Mouse (Mus musculus): Measurements from ENCODE around the gene Sptbn2. TPM values are rescaled to one million over a fixed set of nuclear protein-coding genes. Genes with fewer than 3 reads are reported as not detected.
A peak's percentile ranks its signal among the peaks of the same experiment; 100 is the strongest.

Sptbn2 gene
- polyA plus RNA-seq, 1 experiment from 2014 or later = 3.2 TPM

GRCm38 (mm10) chr19:4743524-4743923 lies 32.6 kb downstream of the Sptbn2 start:
- 40% methylated on average over 5 of the region's 5 CpGs for WGBS
- Histone ChIP-seq H3K36me3 (ENCODE audit: insufficient read depth, low read length) (no peaks in the 10 kb centered on the region), H3K9ac (replicated peaks; ENCODE audit: low read length) (no peak overlapping the region), H3K4me1 (ENCODE audit: insufficient read depth, low read length) (no peaks in the 10 kb centered on the region), H3K27ac (ENCODE audit: low read length) (no peak overlapping the region), H3K4me3 (ENCODE audit: low read length) (no peak overlapping the region), H3K27me3 (ENCODE audit: insufficient read depth, low read length) (no peaks in the 10 kb centered on the region), H3K4me2 (replicated peaks; ENCODE audit: low read depth, low read length) (no peak overlapping the region), H3K9me3 (ENCODE audit: low read length) (no peaks in the 10 kb centered on the region)
- no peak for ATAC-seq (ENCODE audit: low FRiP score, low TSS enrichment)

GRCm38 (mm10) chr19:4744026-4744425 lies 33.1 kb downstream of the Sptbn2 start:
- no peak overlapping the region for H3K9ac ChIP-seq (replicated peaks; ENCODE audit: low read length)
- no peak overlapping the region for H3K27ac ChIP-seq (ENCODE audit: low read length)
- no peaks in the 10 kb centered on the region for H3K4me1 ChIP-seq (ENCODE audit: insufficient read depth, low read length)
- no peak overlapping the region for H3K4me2 ChIP-seq (replicated peaks; ENCODE audit: low read depth, low read length)
- no peak for ATAC-seq (ENCODE audit: low FRiP score, low TSS enrichment)
- H3K4me3 ChIP-seq (ENCODE audit: low read length) = no peak overlapping the region
- no peaks in the 10 kb centered on the region for H3K27me3 ChIP-seq (ENCODE audit: insufficient read depth, low read length)
- no peaks in the 10 kb centered on the region for H3K36me3 ChIP-seq (ENCODE audit: insufficient read depth, low read length)
- no peaks in the 10 kb centered on the region for H3K9me3 ChIP-seq (ENCODE audit: low read length)
- 74% methylated on average over 14 of the region's 14 CpGs for WGBS

GRCm38 (mm10) chr19:4745057-4745456 lies 34.1 kb downstream of the Sptbn2 start:
- no peak overlapping the region for H3K27ac ChIP-seq (ENCODE audit: low read length)
- no peaks in the 10 kb centered on the region for H3K27me3 ChIP-seq (ENCODE audit: insufficient read depth, low read length)
- H3K4me3 ChIP-seq (ENCODE audit: low read length) = no peak overlapping the region
- no peak overlapping the region for H3K9ac ChIP-seq (replicated peaks; ENCODE audit: low read length)
- no peak for ATAC-seq (ENCODE audit: low FRiP score, low TSS enrichment)
- H3K9me3 ChIP-seq (ENCODE audit: low read length) = no peaks in the 10 kb centered on the region
- WGBS = 49% methylated on average over 9 of the region's 9 CpGs
- H3K4me2 ChIP-seq (replicated peaks; ENCODE audit: low read depth, low read length) = no peak overlapping the region
- H3K36me3 ChIP-seq (ENCODE audit: insufficient read depth, low read length) = no peaks in the 10 kb centered on the region
- no peaks in the 10 kb centered on the region for H3K4me1 ChIP-seq (ENCODE audit: insufficient read depth, low read length)

GRCm38 (mm10) chr19:4745681-4746080 lies 34.7 kb downstream of the Sptbn2 start:
- H3K36me3 ChIP-seq (ENCODE audit: insufficient read depth, low read length) = no peaks in the 10 kb centered on the region
- H3K9me3 ChIP-seq (ENCODE audit: low read length) = no peaks in the 10 kb centered on the region
- no peak overlapping the region for H3K9ac ChIP-seq (replicated peaks; ENCODE audit: low read length)
- ATAC-seq (ENCODE audit: low FRiP score, low TSS enrichment) = no peak
- no peak overlapping the region for H3K4me3 ChIP-seq (ENCODE audit: low read length)
- no peak overlapping the region for H3K4me2 ChIP-seq (replicated peaks; ENCODE audit: low read depth, low read length)
- WGBS = 94% methylated on average over 10 of the region's 10 CpGs
- no peaks in the 10 kb centered on the region for H3K4me1 ChIP-seq (ENCODE audit: insufficient read depth, low read length)
- no peaks in the 10 kb centered on the region for H3K27me3 ChIP-seq (ENCODE audit: insufficient read depth, low read length)
- H3K27ac ChIP-seq (ENCODE audit: low read length) = no peak overlapping the region

- Histone ChIP-seq H3K9me3 (ENCODE audit: low read length) (no peaks in the 10 kb centered on the region), H3K9ac (replicated peaks; ENCODE audit: low read length) (no peak overlapping the region), H3K4me3 (ENCODE audit: low read length) (no peak overlapping the region), H3K27ac (ENCODE audit: low read length) (no peak overlapping the region), H3K27me3 (ENCODE audit: insufficient read depth, low read length) (no peaks in the 10 kb centered on the region), H3K4me1 (ENCODE audit: insufficient read depth, low read length) (no peaks in the 10 kb centered on the region), H3K36me3 (ENCODE audit: insufficient read depth, low read length) (no peaks in the 10 kb centered on the region), H3K4me2 (replicated peaks; ENCODE audit: low read depth, low read length) (no peak overlapping the region)
- WGBS = 76% methylated on average over 14 of the region's 14 CpGs
- ATAC-seq (ENCODE audit: low FRiP score, low TSS enrichment) = no peak
These were observed 35.6 kb downstream of the Sptbn2 start for GRCm38 (mm10) chr19:4746611-4747010.

- no peaks in the 10 kb centered on the region for H3K36me3 ChIP-seq (ENCODE audit: insufficient read depth, low read length)
- H3K4me3 ChIP-seq (ENCODE audit: low read length) = no peak overlapping the region
- ATAC-seq (ENCODE audit: low FRiP score, low TSS enrichment) = no peak
- no peak overlapping the region; the same call in 1 of the 2 replicates for H3K9ac ChIP-seq (replicated peaks; ENCODE audit: low read length)
- 89% methylated on average over 9 of the region's 9 CpGs for WGBS
- no peak overlapping the region for H3K4me2 ChIP-seq (replicated peaks; ENCODE audit: low read depth, low read length)
- no peaks in the 10 kb centered on the region for H3K4me1 ChIP-seq (ENCODE audit: insufficient read depth, low read length)
- H3K27me3 ChIP-seq (ENCODE audit: insufficient read depth, low read length) = no peaks in the 10 kb centered on the region
- H3K9me3 ChIP-seq (ENCODE audit: low read length) = no peaks in the 10 kb centered on the region
- no peak overlapping the region for H3K27ac ChIP-seq (ENCODE audit: low read length)
These were observed 36.8 kb downstream of the Sptbn2 start for GRCm38 (mm10) chr19:4747631-4748312.

- Histone ChIP-seq H3K4me3 (ENCODE audit: low read length) (no peak overlapping the region), H3K9ac (replicated peaks; ENCODE audit: low read length) (no peak overlapping the region), H3K36me3 (ENCODE audit: insufficient read depth, low read length) (no peaks in the 10 kb centered on the region), H3K4me2 (replicated peaks; ENCODE audit: low read depth, low read length) (no peak overlapping the region), H3K27me3 (ENCODE audit: insufficient read depth, low read length) (no peaks in the 10 kb centered on the region), H3K9me3 (ENCODE audit: low read length) (no peaks in the 10 kb centered on the region), H3K27ac (ENCODE audit: low read length) (no peak overlapping the region), H3K4me1 (ENCODE audit: insufficient read depth, low read length) (no peaks in the 10 kb centered on the region)
- no peak for ATAC-seq (ENCODE audit: low FRiP score, low TSS enrichment)
- 78% methylated on average over 10 of the region's 10 CpGs for WGBS
These were observed 37.5 kb downstream of the Sptbn2 start for GRCm38 (mm10) chr19:4748493-4748892.

- Histone ChIP-seq H3K9ac (replicated peaks; ENCODE audit: low read length) (no peak overlapping the region), H3K4me1 (ENCODE audit: insufficient read depth, low read length) (no peaks in the 10 kb centered on the region), H3K27me3 (ENCODE audit: insufficient read depth, low read length) (no peaks in the 10 kb centered on the region), H3K4me2 (replicated peaks; ENCODE audit: low read depth, low read length) (no peak overlapping the region), H3K36me3 (ENCODE audit: insufficient read depth, low read length) (no peaks in the 10 kb centered on the region), H3K4me3 (ENCODE audit: low read length) (no peak overlapping the region), H3K27ac (ENCODE audit: low read length) (no peak overlapping the region), H3K9me3 (ENCODE audit: low read length) (no peaks in the 10 kb centered on the region)
- no peak for ATAC-seq (ENCODE audit: low FRiP score, low TSS enrichment)
- 86% methylated on average over 6 of the region's 6 CpGs for WGBS
These were observed 39.0 kb downstream of the Sptbn2 start for GRCm38 (mm10) chr19:4749975-4750374.

GRCm38 (mm10) chr19:4755565-4756192 lies 44.7 kb downstream of the Sptbn2 start:
- peak; percentile 69 for ATAC-seq (ENCODE audit: low FRiP score, low TSS enrichment)
- Histone ChIP-seq H3K4me1 (ENCODE audit: insufficient read depth, low read length) (peaks cover 15% of the 10 kb centered on the region), H3K9ac (replicated peaks; ENCODE audit: low read length) (peak overlapping the region; percentile 68), H3K4me2 (replicated peaks; ENCODE audit: low read depth, low read length) (peak overlapping the region; percentile 78), H3K27ac (ENCODE audit: low read length) (peak overlapping the region; percentile 98), H3K9me3 (ENCODE audit: low read length) (no peaks in the 10 kb centered on the region), H3K27me3 (ENCODE audit: insufficient read depth, low read length) (no peaks in the 10 kb centered on the region), H3K4me3 (ENCODE audit: low read length) (peak overlapping the region; percentile 85), H3K36me3 (ENCODE audit: insufficient read depth, low read length) (no peaks in the 10 kb centered on the region)
- under 1% methylated on average over 10 of the region's 10 CpGs for WGBS

- peak; percentile 97 for ATAC-seq (ENCODE audit: low FRiP score, low TSS enrichment)
- Histone ChIP-seq H3K36me3 (ENCODE audit: insufficient read depth, low read length) (no peaks in the 10 kb centered on the region), H3K27me3 (ENCODE audit: insufficient read depth, low read length) (no peaks in the 10 kb centered on the region), H3K9me3 (ENCODE audit: low read length) (no peaks in the 10 kb centered on the region), H3K4me1 (ENCODE audit: insufficient read depth, low read length) (peaks cover 15% of the 10 kb centered on the region), H3K4me3 (ENCODE audit: low read length) (peak within 1 kb of the TSS; percentile 85), H3K9ac (replicated peaks; ENCODE audit: low read length) (peak within 1 kb of the TSS; percentile 97), H3K4me2 (replicated peaks; ENCODE audit: low read depth, low read length) (peak within 1 kb of the TSS; percentile 78), H3K27ac (ENCODE audit: low read length) (peak within 1 kb of the TSS; percentile 98)
- under 1% methylated on average over 57 of the region's 65 CpGs for WGBS
These were observed 45.4 kb downstream of the Sptbn2 start, which contains the start of gene Rbm4b for GRCm38 (mm10) chr19:4756193-4756911. Gene Rbm4b (plus strand): TSS chr19:4756497.
